ENCODE assay signal across 10 mouse cellular contexts in the genomic region with DNA sequence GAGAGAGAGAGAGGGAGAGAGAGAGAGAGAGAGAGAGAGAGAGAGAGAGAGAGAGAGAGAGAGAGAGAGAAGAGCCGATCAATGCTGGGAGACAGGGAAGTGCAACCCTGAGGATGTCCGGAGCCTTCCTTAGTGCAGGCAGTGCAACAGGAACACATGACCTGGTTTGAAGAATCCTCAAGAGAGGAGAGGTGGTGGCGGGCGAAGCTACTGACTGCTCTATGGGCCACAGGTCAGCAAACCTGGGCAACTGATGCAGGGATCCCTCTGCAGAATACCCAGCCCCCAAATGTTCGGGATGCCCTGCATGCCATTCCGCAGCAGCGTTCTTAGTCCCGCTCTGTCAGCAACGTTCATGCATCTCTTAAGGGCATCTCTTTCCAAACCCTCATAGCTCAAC. TPM values are rescaled to one million over a fixed set of nuclear protein-coding genes. Genes with fewer than 3 reads are reported as not detected.
DNase-seq lines count a peak whose midpoint lies in the region; ATAC-seq and TF ChIP-seq lines count a peak whose summit lies in the region.
"Had no signal": no experiment of that assay in that cellular context is flagged by ENCODE, and none has a peak within 500 bp of the region (broad histone marks: within the 10 kb centered on the region; RNA-seq: fewer than 3 reads in every experiment).

No protein-coding gene starts in this region.

- no peak for ATAC-seq in liver, embryonic 11.5 days (replicated peaks; ENCODE audit: low FRiP score)
- ATAC-seq in forebrain, embryonic 16.5 days = no peak
- no peak for ATAC-seq in midbrain, embryonic 14.5 days (ENCODE audit: low FRiP score, low TSS enrichment)

- no peak for TF ChIP-seq POLR2A in heart, adult 2 months (IDR thresholded peaks at IDR 0.05; ENCODE audit: insufficient read depth, low read depth, low read length)

- intact Hi-C loops in heart, adult 2 months (cut with DNase I) = no loop called here
- intact Hi-C loops in heart, postnatal 10 days (cut with DNase I) = no loop called here

- 44% methylated on average over 9 of the region's 9 CpGs for WGBS in heart, adult 2 months
- 46% methylated on average over 9 of the region's 9 CpGs for WGBS in liver, embryonic 11.5 days
- WGBS in forebrain, embryonic 16.5 days = 58% methylated on average over 9 of the region's 9 CpGs
- 42% methylated on average over 9 of the region's 9 CpGs for WGBS in midbrain, embryonic 14.5 days

- no peaks in the 10 kb centered on the region for H3K9me3 ChIP-seq in liver, embryonic 11.5 days (ENCODE audit: control insufficient read depth, low read length)
- no peaks in the 10 kb centered on the region for H3K9me3 ChIP-seq in forebrain, embryonic 16.5 days (ENCODE audit: control insufficient read depth, low read length)
- no peaks in the 10 kb centered on the region for H3K9me3 ChIP-seq in midbrain, embryonic 14.5 days (ENCODE audit: control insufficient read depth, low read length)

- H3K4me1 ChIP-seq in heart, adult 2 months (ENCODE audit: control insufficient read depth, insufficient read depth, low read length) = peaks cover 31% of the 10 kb centered on the region
- H3K4me1 ChIP-seq in liver, embryonic 11.5 days (replicated peaks; ENCODE audit: control insufficient read depth, insufficient read depth, low read length) = peaks cover 23% of the 10 kb centered on the region
- peaks cover 71% of the 10 kb centered on the region for H3K4me1 ChIP-seq in forebrain, embryonic 16.5 days (replicated peaks; ENCODE audit: control insufficient read depth, insufficient read depth, low read length)
- H3K4me1 ChIP-seq in midbrain, embryonic 14.5 days (ENCODE audit: control insufficient read depth, insufficient read depth, low read length) = peaks cover 60% of the 10 kb centered on the region

- 0 out of 2 replicates have a peak, but pooled peaks cover 1% of the 10 kb centered on the region for H3K79me2 ChIP-seq in heart, adult 2 months (replicated peaks; ENCODE audit: control insufficient read depth, insufficient read depth, low read length)

- no peaks in the 10 kb centered on the region for H3K27me3 ChIP-seq in heart, adult 2 months (ENCODE audit: control insufficient read depth, insufficient read depth, low read length)
- peaks cover 4% of the 10 kb centered on the region; the same call in 1 of the 2 replicates for H3K27me3 ChIP-seq in liver, embryonic 11.5 days (replicated peaks; ENCODE audit: control insufficient read depth, insufficient read depth, low read length)
- no peaks in the 10 kb centered on the region for H3K27me3 ChIP-seq in forebrain, embryonic 16.5 days (replicated peaks; ENCODE audit: control insufficient read depth, insufficient read depth, low read length)
- peaks cover 3% of the 10 kb centered on the region; the same call in 1 of the 2 replicates for H3K27me3 ChIP-seq in midbrain, embryonic 14.5 days (ENCODE audit: control insufficient read depth, insufficient read depth, low read length)

- H3K36me3 ChIP-seq in heart, adult 2 months (ENCODE audit: control insufficient read depth, insufficient read depth, low read length) = no peaks in the 10 kb centered on the region
- H3K36me3 ChIP-seq in liver, embryonic 11.5 days (ENCODE audit: control insufficient read depth, insufficient read depth, low read length) = no peaks in the 10 kb centered on the region
- no peaks in the 10 kb centered on the region for H3K36me3 ChIP-seq in forebrain, embryonic 16.5 days (ENCODE audit: control insufficient read depth, insufficient read depth)
- no peaks in the 10 kb centered on the region for H3K36me3 ChIP-seq in midbrain, embryonic 14.5 days (ENCODE audit: control insufficient read depth, insufficient read depth, low read length)

- no peak for TF ChIP-seq CTCF in heart, adult 2 months (IDR thresholded peaks at IDR 0.05)

- DNase-seq in heart, adult 2 months = peak in 1 of 2 experiments; percentile 47
- no peak for DNase-seq in heart, postnatal 10 days
- DNase-seq in liver, embryonic 11.5 days (ENCODE audit: low spot score) = no peak
- no peak for DNase-seq in liver
- DNase-seq in midbrain, embryonic 14.5 days = no peak
- no peak for DNase-seq in thymus, postnatal 0 days (ENCODE audit: low spot score)
- DNase-seq in thymus, postnatal 36 days = no peak
- DNase-seq: B cell, adult 2 months; right cerebral cortex, adult 18-20 months had no signal

- H3K4me3 ChIP-seq in heart, adult 2 months = peak overlapping the region; percentile 31
- H3K4me3 ChIP-seq in liver, embryonic 11.5 days (ENCODE audit: low read depth, low read length) = no peak overlapping the region
- H3K4me3 ChIP-seq in forebrain, embryonic 16.5 days (replicated peaks; ENCODE audit: low read length) = no peak overlapping the region
- H3K4me3 ChIP-seq in midbrain, embryonic 14.5 days (replicated peaks; ENCODE audit: low read depth, low read length) = no peak overlapping the region

- peak overlapping the region; percentile 37; the same call in 1 of the 2 replicates for H3K9ac ChIP-seq in heart, adult 2 months (ENCODE audit: low read depth, low read length)
- H3K9ac ChIP-seq in liver, embryonic 11.5 days (ENCODE audit: low read depth, low read length) = no peak overlapping the region
- 0 out of 2 replicates have a peak overlapping the region, but pooled peaks have one; percentile 27 for H3K9ac ChIP-seq in forebrain, embryonic 16.5 days (replicated peaks; ENCODE audit: low read depth, low read length)
- peak overlapping the region; percentile 10; the same call in 1 of the 2 replicates for H3K9ac ChIP-seq in midbrain, embryonic 14.5 days (replicated peaks; ENCODE audit: low read length)

- no peak overlapping the region for H3K4me2 ChIP-seq in liver, embryonic 11.5 days
- H3K4me2 ChIP-seq in forebrain, embryonic 16.5 days (ENCODE audit: low read length) = peak overlapping the region; percentile 7; the same call in 1 of the 2 replicates
- 0 out of 2 replicates have a peak overlapping the region, but pooled peaks have one; percentile 9 for H3K4me2 ChIP-seq in midbrain, embryonic 14.5 days (ENCODE audit: low read length)

- H3K27ac ChIP-seq in heart, adult 2 months = peak overlapping the region; percentile 90
- peak overlapping the region; percentile 21; the same call in 1 of the 2 replicates for H3K27ac ChIP-seq in liver, embryonic 11.5 days (ENCODE audit: low read depth, low read length)
- H3K27ac ChIP-seq in forebrain, embryonic 16.5 days (ENCODE audit: low read length) = 0 out of 2 replicates have a peak overlapping the region, but pooled peaks have one; percentile 12
- peak overlapping the region; percentile 55; the same call in 1 of the 2 replicates for H3K27ac ChIP-seq in midbrain, embryonic 14.5 days (replicated peaks; ENCODE audit: low read depth, low read length)

- TF ChIP-seq EP300 in heart, adult 2 months (IDR thresholded peaks at IDR 0.05; ENCODE audit: insufficient read depth, low read depth, low read length) = no peak

RNA-seq across cellular contexts. Expression of gene Coro2b, which starts 15.9 kb away (rescaled TPM):
- total RNA-seq in heart, adult 2 months (2021) = 10 to 100 TPM; 10.1 to 11.6 TPM
- polyA plus RNA-seq in heart, adult 2 months (2012; rRNA removed) = 16.4 and 17.2 TPM in 2 replicates
- 10 to 100 TPM; 17.9 to 20.3 TPM for total RNA-seq in heart, postnatal 10 days (2021)
- 4.5 and 4.8 TPM in 2 replicates for polyA plus RNA-seq in liver, embryonic 11.5 days (2014; fragmentation: Nextera tagmentation; extraction: Ambion mirVana)
- polyA plus RNA-seq in forebrain, embryonic 16.5 days (2015; fragmentation: Nextera tagmentation; extraction: Ambion mirVana) = 41.7 and 44.9 TPM in 2 replicates
- polyA plus RNA-seq in midbrain, embryonic 14.5 days (2014; fragmentation: Nextera tagmentation; extraction: Ambion mirVana) = 33.2 and 34.5 TPM in 2 replicates
- polyA plus RNA-seq in thymus, postnatal 0 days (2015; fragmentation: Nextera tagmentation; extraction: Ambion mirVana) = 3.1 and 3.4 TPM in 2 replicates

Comparison
In these comparisons a context has a peak if more than half of its experiments do, and no peak if none do; other contexts are left out.
1. H3K27ac ChIP-seq: peak in every context shown above with its lines; median percentile 90 in heart, adult 2 months; 55 in midbrain, embryonic 14.5 days; 21 in liver, embryonic 11.5 days; 12 in forebrain, embryonic 16.5 days.